Mouse (Mus musculus) embryonic fibroblast, embryonic 13.5 days (primary cell): ENCODE measurements at regions not wholly inside any gene's neighbourhood (a gene's known extent, or its start where the extent isn't known, plus 50 kb on each side); places are given as distances from the start of the nearest gene placed in this dataset.

Source experiments
- H3K27ac ChIP-seq: 2 replicates; pipeline ENCODE4 v1.5.1; 2012; ENCODE audit warnings: low read length, control low read depth, inconsistent platforms; ENCODE audit not compliant: insufficient read depth
- H3K4me1 ChIP-seq: 2 replicates; pipeline ENCODE4 v1.6.1; 2011; ENCODE audit warnings: low read length; ENCODE audit not compliant: control insufficient read depth, insufficient read depth
- H3K4me3 ChIP-seq: 2 replicates; pipeline ENCODE4 v1.5.1; 2011; ENCODE audit warnings: mild to moderate bottlenecking, control low read depth, low read length; ENCODE audit not compliant: insufficient read depth
- CTCF ChIP-seq: IDR thresholded peaks from 2 replicates; pipeline ENCODE4 v1.5.1; 2011; ENCODE audit warnings: mild to moderate bottlenecking, control low read depth, low read length, moderate library complexity, borderline replicate concordance; ENCODE audit not compliant: insufficient read depth
- POLR2A ChIP-seq: IDR thresholded peaks from 2 replicates; pipeline ENCODE4 v1.6.1; 2011; ENCODE audit warnings: low read depth, mild to moderate bottlenecking, control low read depth, low read length, moderate library complexity

DNA sequence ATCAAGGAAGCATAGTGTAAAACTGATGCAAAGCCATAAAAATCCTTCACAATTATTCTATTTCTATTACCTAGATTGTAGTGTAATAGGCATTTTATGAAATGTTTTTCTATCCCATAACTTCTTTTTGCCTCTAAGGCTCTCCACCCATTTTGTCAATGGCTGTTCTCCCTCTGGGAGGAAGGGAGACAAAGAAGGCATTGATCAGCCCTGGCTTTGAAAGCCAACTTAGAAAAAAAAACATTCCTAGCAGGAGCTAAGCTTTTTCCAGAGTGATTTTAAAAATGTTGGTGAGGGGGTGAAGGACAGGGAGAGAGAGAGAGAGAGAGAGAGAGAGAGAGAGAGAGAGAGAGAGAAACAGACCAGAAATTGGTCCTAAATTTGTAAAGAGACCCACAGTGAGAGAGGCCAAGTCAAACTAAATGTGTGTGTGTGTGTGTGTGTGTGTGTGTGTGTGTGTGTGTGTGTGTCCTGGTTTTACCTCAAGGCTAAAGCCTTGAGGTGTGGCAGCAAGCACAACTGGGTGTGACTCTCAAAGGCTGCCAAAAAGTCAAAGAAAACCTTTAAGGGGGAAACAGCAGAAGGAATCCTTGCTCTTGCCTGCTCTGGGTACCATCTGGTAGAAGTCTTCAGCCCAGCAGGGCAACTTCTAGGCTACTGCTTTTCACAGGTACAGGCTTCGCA lies 77.0 kb upstream of the Klf12 start:
- no peak for TF ChIP-seq POLR2A

DNA sequence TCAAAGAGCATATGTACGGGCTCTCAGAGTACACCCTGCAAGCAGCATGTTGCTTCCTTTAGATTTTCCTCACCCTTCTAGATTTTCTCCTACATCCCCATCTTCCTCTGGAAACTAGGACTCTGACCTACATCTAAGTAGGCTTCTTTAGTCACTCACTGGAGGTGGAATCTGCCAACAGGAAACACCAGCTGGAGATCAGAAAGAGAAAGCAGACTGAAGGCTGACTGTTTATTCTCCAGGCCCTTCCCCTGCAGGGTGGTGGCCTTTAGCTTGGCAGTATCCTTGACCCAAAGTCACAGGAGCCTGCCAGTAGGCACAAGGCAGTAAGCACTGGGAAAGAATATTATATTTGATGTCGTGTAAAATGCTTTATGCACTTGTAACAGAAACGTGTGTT lies 75.4 kb upstream of the Klf12 start:
- no peak for TF ChIP-seq CTCF
- no peak for TF ChIP-seq POLR2A
- H3K27ac ChIP-seq, result no peak overlapping the region

More for the DNA sequence above, 77.0 kb upstream of the Klf12 start:
- H3K4me3 ChIP-seq, result no peak overlapping the region
- H3K27ac ChIP-seq, result no peak overlapping the region
- H3K4me1 ChIP-seq, result no peaks in the 10 kb centered on the region

DNA sequence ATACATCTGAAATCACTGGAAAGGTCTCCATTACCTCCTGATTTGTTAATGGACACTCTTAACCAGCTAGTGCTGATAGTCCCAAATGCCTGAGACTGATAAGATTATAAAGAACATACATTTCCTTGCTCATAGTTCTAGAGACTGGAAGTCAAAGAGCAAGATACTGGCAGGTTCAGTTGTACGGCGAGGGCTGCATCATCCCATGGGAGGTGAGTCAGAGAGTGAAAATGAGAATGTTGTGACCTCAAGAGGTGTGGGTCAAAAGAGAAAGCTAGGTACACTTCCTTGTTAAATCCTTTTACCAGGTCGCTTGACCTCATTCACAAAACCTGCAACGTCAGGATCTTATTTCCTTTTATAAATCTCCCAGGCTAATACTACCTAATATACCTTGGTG lies 72.7 kb upstream of the Klf12 start:
- Histone ChIP-seq H3K4me3 (no peak overlapping the region), H3K27ac (no peak overlapping the region), H3K4me1 (no peaks in the 10 kb centered on the region)
- no peak for TF ChIP-seq CTCF
- no peak for TF ChIP-seq POLR2A

More for the DNA sequence above, 75.4 kb upstream of the Klf12 start:
- H3K4me3 ChIP-seq, result no peak overlapping the region
- H3K4me1 ChIP-seq, result no peaks in the 10 kb centered on the region

DNA sequence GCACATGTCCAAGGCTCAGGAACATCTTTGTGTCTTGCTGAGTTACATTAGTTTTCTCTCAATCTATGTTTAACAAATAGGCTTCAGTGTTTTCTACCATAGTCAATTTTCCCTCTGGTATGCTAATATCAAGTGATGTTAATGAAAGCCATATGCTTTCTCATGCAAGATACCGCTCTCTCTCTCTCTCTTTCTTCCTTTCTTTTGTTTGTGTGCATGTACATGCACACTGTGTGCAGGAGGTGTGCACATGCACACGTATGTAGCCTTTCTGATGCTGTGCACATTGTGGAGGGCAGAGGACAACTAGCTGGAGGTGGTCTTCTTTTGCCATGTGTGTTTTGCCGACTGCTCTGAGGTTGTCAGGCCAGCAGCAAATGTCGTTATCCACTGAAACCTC lies 69.0 kb upstream of the Klf12 start:
- Histone ChIP-seq H3K4me3 (no peak overlapping the region), H3K27ac (no peak overlapping the region), H3K4me1 (no peaks in the 10 kb centered on the region)
- no peak for TF ChIP-seq POLR2A
- TF ChIP-seq CTCF, result no peak

DNA sequence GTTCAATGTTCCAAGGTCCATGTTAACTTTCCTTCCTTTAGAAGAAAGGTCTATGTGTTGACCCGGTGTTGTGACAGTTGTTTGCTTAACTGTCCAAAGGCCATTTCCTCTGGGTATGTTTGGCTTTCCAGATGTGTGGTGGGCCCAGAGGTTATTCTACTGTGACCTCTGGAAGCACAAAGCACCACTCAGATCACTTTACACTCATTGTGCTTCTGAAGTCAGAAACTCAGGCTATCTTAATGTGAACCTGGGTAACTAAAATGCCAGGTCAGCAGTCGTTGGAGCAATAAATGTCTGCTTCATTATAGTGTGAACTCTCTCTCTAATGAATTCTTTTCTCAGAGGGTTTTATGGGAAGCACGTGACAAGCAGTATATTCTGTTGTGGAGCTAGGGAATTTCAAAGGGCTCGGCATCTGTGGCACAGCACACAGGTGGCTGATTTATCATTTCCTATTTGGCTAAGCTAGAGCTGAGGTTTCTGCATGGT lies 68.5 kb upstream of the Klf12 start:
- TF ChIP-seq CTCF (no peak), POLR2A (no peak)
- Histone ChIP-seq H3K4me3 (no peak overlapping the region), H3K27ac (no peak overlapping the region), H3K4me1 (no peaks in the 10 kb centered on the region)

DNA sequence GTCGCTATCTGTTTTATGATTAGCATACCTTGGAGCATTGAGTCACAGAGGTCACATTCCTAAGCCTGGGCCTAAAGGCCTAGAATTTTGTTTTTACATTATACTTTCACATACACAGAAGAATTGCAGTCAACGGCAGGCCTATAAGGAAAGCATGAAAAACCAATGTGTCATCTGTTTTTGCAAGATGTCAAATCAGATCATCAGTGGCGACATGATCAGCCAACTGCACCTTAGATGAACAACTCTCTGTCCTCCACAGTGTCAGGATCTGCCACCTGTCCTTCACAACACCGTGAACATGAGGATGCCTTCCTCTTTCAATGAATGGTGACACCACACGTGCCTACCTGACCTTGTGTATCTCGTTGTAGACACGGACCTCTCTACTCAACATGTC lies 66.5 kb upstream of the Klf12 start:
- Histone ChIP-seq H3K27ac (no peak overlapping the region), H3K4me3 (no peak overlapping the region), H3K4me1 (no peaks in the 10 kb centered on the region)
- no peak for TF ChIP-seq POLR2A
- no peak for TF ChIP-seq CTCF

DNA sequence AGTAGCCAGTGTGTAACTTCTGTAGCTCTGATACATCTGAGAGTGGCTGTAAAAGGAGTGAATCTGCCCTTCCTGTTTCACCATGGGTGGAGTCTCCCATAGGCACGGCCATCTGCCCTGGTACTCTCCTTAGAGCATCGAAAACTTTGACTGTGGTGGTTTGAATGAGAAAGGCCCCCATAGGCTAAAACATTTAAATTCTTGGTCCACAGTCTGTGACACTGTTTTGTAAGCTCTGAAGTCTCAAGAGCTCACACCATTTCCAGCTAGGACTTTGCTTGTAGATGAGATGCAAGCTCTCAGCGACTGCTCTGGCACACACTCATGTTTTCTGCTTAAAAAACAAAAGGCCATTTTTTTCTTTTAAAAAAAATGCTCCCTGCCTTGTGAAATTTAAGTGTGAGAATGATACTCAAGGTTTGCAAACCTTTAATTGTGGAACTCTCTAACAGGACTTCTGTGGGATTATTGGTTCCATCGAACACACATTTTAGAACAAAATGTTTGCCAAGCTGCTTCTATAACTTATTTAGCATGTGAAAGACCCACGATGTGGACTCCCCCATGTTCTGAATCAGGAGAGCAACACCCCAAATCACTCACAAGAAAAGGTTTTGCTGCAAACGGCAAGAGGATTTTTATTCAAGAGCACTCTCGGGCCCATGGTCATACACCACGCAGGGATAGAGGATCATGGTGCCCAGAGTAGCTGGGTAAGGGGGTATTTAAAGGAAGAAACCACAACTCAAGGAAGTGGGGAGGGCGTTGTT lies 65.7 kb upstream of the Klf12 start:
- H3K4me1 ChIP-seq, result no peaks in the 10 kb centered on the region
- TF ChIP-seq POLR2A (no peak), CTCF (no peak)
- no peak overlapping the region for H3K27ac ChIP-seq
- H3K4me3 ChIP-seq, result no peak overlapping the region

DNA sequence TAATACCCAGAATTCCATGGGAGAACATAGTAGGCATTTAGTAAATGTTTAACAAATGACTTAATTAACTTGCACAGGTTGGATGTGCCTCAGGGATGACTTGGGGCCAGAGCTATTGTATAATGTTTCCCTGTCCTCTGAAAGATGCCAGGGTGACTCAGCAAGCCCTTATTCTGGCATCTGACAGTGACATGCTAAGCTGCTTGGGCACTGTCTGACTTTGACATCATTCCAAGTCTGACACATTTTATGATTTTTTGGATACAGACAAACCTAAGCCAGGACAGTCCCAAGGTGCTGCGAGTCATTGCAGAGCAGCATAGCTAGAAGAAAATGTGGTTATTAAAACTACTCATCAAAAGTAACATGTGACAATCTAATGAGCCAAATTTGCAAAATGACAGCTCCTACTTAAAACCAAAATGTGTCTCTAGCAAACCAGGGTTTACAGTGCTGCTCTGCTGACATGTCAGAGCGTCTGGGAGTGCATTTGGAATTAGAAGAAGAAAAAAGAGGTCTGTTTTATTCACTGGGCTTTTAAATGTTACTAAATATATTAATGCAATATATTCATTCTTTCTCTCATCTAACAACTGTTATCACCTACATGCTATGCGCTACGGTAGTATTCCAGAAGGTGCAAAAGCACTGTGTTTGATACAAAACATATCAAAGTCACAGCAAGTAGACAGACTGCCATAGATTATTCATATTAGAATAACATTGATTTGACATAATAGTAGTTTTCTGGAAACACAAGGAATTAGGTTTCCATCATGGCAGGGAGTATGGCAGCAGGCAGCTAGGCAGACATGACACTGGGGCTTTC lies 64.1 kb upstream of the Klf12 start:
- TF ChIP-seq POLR2A, result no peak
- no peak for TF ChIP-seq CTCF
- Histone ChIP-seq H3K27ac (no peak overlapping the region), H3K4me3 (no peak overlapping the region)

DNA sequence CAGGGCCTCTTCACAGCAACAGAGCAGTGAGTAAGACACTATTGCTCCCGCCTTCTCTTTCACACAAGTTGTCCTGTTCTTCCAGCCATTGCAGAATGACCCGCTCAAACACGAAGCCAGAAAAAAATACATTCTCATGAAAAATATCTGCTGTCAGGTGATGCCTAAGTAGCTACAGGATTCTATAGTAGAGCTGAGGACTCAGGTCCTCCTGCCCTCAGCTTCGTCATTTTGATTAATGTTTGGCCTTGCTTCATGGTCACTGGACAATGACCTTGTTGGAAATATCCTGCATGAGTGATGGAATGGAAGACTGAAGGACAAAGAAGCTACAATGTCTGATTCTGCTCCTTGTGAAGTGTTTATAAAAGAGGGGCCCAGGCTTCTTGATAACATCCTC lies 52.4 kb upstream of the Klf12 start:
- Histone ChIP-seq H3K4me1 (no peaks in the 10 kb centered on the region), H3K4me3 (no peak overlapping the region), H3K27ac (no peak overlapping the region)
- TF ChIP-seq POLR2A, result no peak

More for the DNA sequence above, 64.1 kb upstream of the Klf12 start:
- no peaks in the 10 kb centered on the region for H3K4me1 ChIP-seq
